Mouse (Mus musculus): ENCODE results near the gene 1700029H14Rik. TPM values are rescaled to one million over a fixed set of nuclear protein-coding genes. Genes with fewer than 3 reads are reported as not detected.

Gene 1700029H14Rik
- polyA plus RNA-seq, 1 experiment = 5.1 TPM

DNA sequence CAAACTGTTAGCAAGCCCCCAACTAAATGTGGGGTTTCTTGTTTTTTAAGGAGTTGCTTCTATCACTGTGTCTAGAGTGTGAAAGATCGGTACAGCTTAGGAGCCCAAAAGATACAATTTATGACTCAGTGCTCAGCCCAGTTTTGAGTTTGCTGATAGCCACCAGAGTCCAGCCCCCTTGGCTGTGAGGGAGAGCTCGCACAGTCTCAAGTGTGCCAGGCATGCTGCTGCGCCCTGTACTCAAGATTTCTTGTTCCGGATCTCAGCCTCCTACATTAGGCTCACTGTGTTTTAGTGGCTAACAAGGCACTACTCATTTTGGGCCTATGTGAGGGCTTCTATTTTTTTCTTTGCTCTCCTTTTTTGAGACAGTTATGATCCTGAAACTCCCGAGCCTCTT lies 22.1 kb downstream of the 1700029H14Rik start:
- H3K27ac ChIP-seq (ENCODE audit: control insufficient read depth, insufficient read depth, low read depth, low read length, poor library complexity) = no peak overlapping the region
- WGBS = 78% methylated on average over 5 of the region's 5 CpGs
- TF ChIP-seq POLR2A (IDR thresholded peaks at IDR 0.05; ENCODE audit: borderline replicate concordance, control insufficient read depth, low read depth, low read length) (no peak), CTCF (IDR thresholded peaks at IDR 0.05; ENCODE audit: control insufficient read depth, insufficient read depth, low read length) (no peak)

DNA sequence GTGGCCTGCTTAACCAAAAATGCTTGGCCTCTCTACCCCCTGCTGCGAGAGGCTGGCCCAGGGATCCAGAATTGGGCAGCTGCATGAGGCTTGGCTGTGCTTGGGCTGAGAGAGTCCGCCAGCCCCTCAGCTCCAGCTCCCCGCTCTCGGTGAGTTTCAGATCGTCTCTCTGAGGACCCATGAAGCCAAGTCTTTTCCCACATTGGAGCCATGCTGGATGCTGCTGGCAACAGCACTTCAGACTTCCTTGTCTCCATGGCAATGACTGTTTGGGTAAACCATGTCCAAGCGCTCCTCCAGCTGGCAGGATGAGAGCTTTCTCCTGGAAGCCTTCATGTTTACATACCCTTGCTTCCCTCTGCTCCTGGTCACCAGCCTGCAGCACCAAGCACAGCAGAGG lies 23.4 kb downstream of the 1700029H14Rik start:
- no peaks in the 10 kb centered on the region for H3K4me1 ChIP-seq (ENCODE audit: control insufficient read depth, insufficient read depth, low read length)
- TF ChIP-seq POLR2A (IDR thresholded peaks at IDR 0.05; ENCODE audit: borderline replicate concordance, control insufficient read depth, low read depth, low read length) (no peak), CTCF (IDR thresholded peaks at IDR 0.05; ENCODE audit: control insufficient read depth, insufficient read depth, low read length) (no peak)
- WGBS = 82% methylated on average over 6 of the region's 6 CpGs
- H3K27ac ChIP-seq (ENCODE audit: control insufficient read depth, insufficient read depth, low read depth, low read length, poor library complexity) = no peak overlapping the region
- no peak overlapping the region for H3K4me3 ChIP-seq (replicated peaks; ENCODE audit: control insufficient read depth, low read depth, low read length)

More for the DNA sequence above, 22.1 kb downstream of the 1700029H14Rik start:
- Histone ChIP-seq H3K4me1 (ENCODE audit: control insufficient read depth, insufficient read depth, low read length) (no peaks in the 10 kb centered on the region), H3K4me3 (replicated peaks; ENCODE audit: control insufficient read depth, low read depth, low read length) (no peak overlapping the region)

DNA sequence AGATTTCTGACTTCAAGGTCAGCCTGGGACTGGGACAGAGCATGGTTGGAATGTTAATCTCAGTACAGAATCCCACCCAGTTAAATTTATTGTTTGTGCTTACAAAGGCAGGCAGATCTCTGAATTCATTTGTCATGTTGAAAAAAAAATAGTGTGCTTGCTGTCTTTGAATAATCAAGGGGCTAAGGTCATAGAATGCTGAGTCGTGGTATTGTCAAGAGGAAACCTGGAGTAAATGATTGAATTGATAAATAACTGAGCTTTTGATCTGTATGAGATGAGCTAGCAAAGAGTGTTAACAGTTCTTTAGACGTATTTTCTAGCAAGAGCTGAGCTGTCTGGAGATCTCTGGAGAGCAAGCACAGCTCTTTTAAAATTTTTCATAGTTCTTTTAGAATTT lies 25.2 kb downstream of the 1700029H14Rik start:
- 62% methylated on average over 2 of the region's 2 CpGs for WGBS
- TF ChIP-seq POLR2A (IDR thresholded peaks at IDR 0.05; ENCODE audit: borderline replicate concordance, control insufficient read depth, low read depth, low read length) (no peak), CTCF (IDR thresholded peaks at IDR 0.05; ENCODE audit: control insufficient read depth, insufficient read depth, low read length) (no peak)

DNA sequence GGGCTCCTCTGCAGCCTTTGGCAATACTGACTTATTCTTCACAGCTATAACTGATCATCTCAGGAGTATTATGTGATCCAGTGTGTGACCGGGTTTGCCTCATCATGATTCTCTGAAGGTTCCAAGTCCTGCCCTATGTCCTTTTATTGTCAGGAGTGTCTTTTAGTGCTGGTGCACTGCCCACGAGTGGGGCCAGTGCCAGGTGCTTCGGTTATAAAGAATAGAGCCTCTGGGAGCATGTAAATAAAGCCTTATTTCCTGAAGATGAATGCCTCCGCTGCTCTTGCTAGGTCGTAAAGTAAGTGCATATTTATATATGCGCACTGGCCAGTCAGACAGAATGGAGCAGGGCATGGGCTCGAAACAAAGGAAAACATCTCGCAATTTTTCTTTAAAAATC lies 29.1 kb downstream of the 1700029H14Rik start:
- no peak overlapping the region for H3K27ac ChIP-seq (ENCODE audit: control insufficient read depth, insufficient read depth, low read depth, low read length, poor library complexity)
- H3K4me3 ChIP-seq (replicated peaks; ENCODE audit: control insufficient read depth, low read depth, low read length) = no peak overlapping the region
- TF ChIP-seq POLR2A (IDR thresholded peaks at IDR 0.05; ENCODE audit: borderline replicate concordance, control insufficient read depth, low read depth, low read length) (no peak), CTCF (IDR thresholded peaks at IDR 0.05; ENCODE audit: control insufficient read depth, insufficient read depth, low read length) (no peak)
- no peaks in the 10 kb centered on the region; the same call in 1 of the 2 replicates for H3K4me1 ChIP-seq (ENCODE audit: control insufficient read depth, insufficient read depth, low read length)
- 73% methylated on average over 8 of the region's 8 CpGs for WGBS

More for the DNA sequence above, 25.2 kb downstream of the 1700029H14Rik start:
- no peaks in the 10 kb centered on the region for H3K4me1 ChIP-seq (ENCODE audit: control insufficient read depth, insufficient read depth, low read length)
- H3K27ac ChIP-seq (ENCODE audit: control insufficient read depth, insufficient read depth, low read depth, low read length, poor library complexity) = no peak overlapping the region
- H3K4me3 ChIP-seq (replicated peaks; ENCODE audit: control insufficient read depth, low read depth, low read length) = no peak overlapping the region

DNA sequence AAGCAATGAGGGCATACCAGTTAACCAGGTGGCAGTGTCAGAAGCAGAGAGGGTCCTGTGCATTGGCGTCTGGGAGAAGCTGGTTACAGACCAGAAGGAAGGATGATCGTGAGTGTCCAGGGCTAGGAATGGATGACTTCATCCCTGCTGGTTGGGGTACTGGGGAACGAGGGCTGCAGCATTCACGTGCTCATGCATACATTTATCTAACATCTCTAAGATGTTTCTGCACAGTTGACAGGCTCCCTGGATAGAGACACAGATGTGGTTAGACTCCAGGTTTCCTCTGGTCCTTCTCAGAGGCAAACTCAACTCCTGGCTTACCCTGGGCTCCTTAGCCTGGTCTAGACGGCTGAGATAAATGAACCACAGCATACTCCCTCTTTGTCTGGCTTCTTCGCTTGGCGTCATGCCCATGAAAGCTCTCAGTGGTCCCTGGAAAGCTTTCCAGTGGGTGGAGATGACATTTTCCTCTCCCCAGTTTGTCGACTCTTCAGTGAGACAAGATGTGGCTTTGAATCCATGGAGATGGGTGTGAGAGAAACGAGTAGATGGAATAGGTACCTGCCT lies 30.6 kb downstream of the 1700029H14Rik start:
- TF ChIP-seq CTCF (IDR thresholded peaks at IDR 0.05; ENCODE audit: control insufficient read depth, insufficient read depth, low read length) = no peak
- TF ChIP-seq POLR2A (IDR thresholded peaks at IDR 0.05; ENCODE audit: borderline replicate concordance, control insufficient read depth, low read depth, low read length) = no peak
- no peak overlapping the region for H3K4me3 ChIP-seq (replicated peaks; ENCODE audit: control insufficient read depth, low read depth, low read length)
- H3K4me1 ChIP-seq (ENCODE audit: control insufficient read depth, insufficient read depth, low read length) = no peaks in the 10 kb centered on the region; the same call in 1 of the 2 replicates
- 26% methylated on average over 9 of the region's 9 CpGs for WGBS
- no peak overlapping the region for H3K27ac ChIP-seq (ENCODE audit: control insufficient read depth, insufficient read depth, low read depth, low read length, poor library complexity)

DNA sequence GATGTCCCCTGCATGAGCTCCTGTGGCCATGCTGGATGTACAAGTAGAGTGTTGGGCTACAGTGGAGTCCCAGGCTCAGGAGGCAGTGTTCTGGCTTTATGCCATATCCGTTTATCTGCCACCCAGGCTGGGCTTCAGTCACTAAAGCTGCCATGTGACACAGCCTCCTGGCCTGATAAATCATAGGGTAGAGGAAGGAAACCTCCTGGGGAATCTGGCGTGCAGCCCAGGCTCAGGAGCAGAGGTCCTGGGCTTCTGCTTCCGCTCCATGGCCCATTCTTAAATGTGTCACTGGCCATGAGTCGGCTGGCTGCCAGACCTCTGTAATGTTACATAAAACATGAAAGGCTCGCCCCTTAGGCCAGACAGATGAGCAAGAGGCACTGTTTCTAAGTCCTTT lies 31.3 kb downstream of the 1700029H14Rik start:
- TF ChIP-seq CTCF (IDR thresholded peaks at IDR 0.05; ENCODE audit: control insufficient read depth, insufficient read depth, low read length) = no peak
- Histone ChIP-seq H3K4me3 (replicated peaks; ENCODE audit: control insufficient read depth, low read depth, low read length) (no peak overlapping the region), H3K4me1 (ENCODE audit: control insufficient read depth, insufficient read depth, low read length) (no peaks in the 10 kb centered on the region; the same call in 1 of the 2 replicates), H3K27ac (ENCODE audit: control insufficient read depth, insufficient read depth, low read depth, low read length, poor library complexity) (no peak overlapping the region)
- WGBS = under 1% methylated on average over 5 of the region's 5 CpGs

DNA sequence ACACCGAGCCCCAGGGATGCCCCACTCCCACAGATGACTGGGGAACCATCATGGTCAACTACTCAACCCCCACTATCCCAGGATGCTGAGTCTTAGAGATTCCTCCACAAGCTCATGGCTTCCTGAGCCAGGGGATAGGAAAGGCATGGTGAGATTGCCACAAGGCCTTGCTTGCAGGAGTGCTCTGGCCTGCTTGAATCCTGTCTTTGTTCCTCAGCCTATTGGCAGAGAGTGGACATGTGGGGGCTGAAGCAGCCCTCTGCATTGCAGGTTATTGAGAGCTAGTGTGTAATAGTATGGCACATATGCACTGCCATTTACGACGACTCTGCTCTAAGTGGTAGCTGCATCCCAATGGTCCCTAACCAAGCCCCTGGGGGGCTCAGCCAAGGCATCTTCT lies 31.9 kb downstream of the 1700029H14Rik start:
- H3K4me3 ChIP-seq (replicated peaks; ENCODE audit: control insufficient read depth, low read depth, low read length) = no peak overlapping the region
- TF ChIP-seq POLR2A (IDR thresholded peaks at IDR 0.05; ENCODE audit: borderline replicate concordance, control insufficient read depth, low read depth, low read length) (no peak), CTCF (IDR thresholded peaks at IDR 0.05; ENCODE audit: control insufficient read depth, insufficient read depth, low read length) (no peak)
- 62% methylated on average over 3 of the region's 3 CpGs for WGBS
- H3K27ac ChIP-seq (ENCODE audit: control insufficient read depth, insufficient read depth, low read depth, low read length, poor library complexity) = no peak overlapping the region
- no peaks in the 10 kb centered on the region; the same call in 1 of the 2 replicates for H3K4me1 ChIP-seq (ENCODE audit: control insufficient read depth, insufficient read depth, low read length)

DNA sequence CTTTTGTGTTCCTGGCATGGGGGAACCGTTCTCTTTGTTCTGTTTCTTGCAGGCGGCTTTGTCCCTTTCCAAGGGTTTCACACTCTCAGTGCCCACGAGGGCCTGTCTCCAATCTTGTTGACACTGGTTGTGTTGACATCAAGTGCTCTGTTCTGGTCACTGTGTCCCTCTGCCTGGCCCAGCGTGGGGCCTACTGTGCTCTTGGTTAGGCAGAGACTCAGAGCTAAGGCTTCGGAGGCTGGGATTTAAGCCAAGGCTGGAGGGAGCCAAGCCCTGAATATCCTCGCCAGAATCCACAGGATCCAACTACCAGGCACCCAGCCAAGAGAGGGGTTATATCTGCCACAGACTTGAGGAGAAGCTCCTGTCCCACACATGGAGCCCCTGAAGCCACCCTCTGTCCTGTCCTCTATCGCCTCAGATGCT lies 32.4 kb downstream of the 1700029H14Rik start:
- Histone ChIP-seq H3K4me1 (ENCODE audit: control insufficient read depth, insufficient read depth, low read length) (no peaks in the 10 kb centered on the region; the same call in 1 of the 2 replicates), H3K4me3 (replicated peaks; ENCODE audit: control insufficient read depth, low read depth, low read length) (no peak overlapping the region), H3K27ac (ENCODE audit: control insufficient read depth, insufficient read depth, low read depth, low read length, poor library complexity) (no peak overlapping the region)
- TF ChIP-seq POLR2A (IDR thresholded peaks at IDR 0.05; ENCODE audit: borderline replicate concordance, control insufficient read depth, low read depth, low read length) = no peak
- TF ChIP-seq CTCF (IDR thresholded peaks at IDR 0.05; ENCODE audit: control insufficient read depth, insufficient read depth, low read length) = no peak
- 77% methylated on average over 7 of the region's 7 CpGs for WGBS

Measured in bone marrow, adult 2 months (tissue).